Mouse (Mus musculus) T-helper 1 cell (primary cell): Measurements from ENCODE around the gene Arhgef7.

Source experiments
- in situ Hi-C: fragments of 300-600 bp; cut with MboI, MseI; formaldehyde crosslinking; loops from one replicate; pipeline ENCODE4 v1.15.1; 2025; ENCODE audit warnings: high pct_unique_total_duplicates

Gene Arhgef7

GRCm38 (mm10) chr8:11762048-11762447 is 34.5 kb downstream of the Arhgef7 start:
- in situ Hi-C loops = no loop called here

GRCm38 (mm10) chr8:11762821-11763220 is 35.3 kb downstream of the Arhgef7 start:
- in situ Hi-C loops = no loop called here

- in situ Hi-C loops = no loop called here
Measured at GRCm38 (mm10) chr8:11767213-11767840, 39.8 kb downstream of the Arhgef7 start.

- in situ Hi-C loops = no loop called here
Measured at GRCm38 (mm10) chr8:11770001-11770400, 42.5 kb downstream of the Arhgef7 start.

- in situ Hi-C loops = no loop called here
Measured at GRCm38 (mm10) chr8:11770521-11771080, 43.1 kb downstream of the Arhgef7 start.

GRCm38 (mm10) chr8:11771608-11772007 is 44.1 kb downstream of the Arhgef7 start:
- in situ Hi-C loops = no loop called here

GRCm38 (mm10) chr8:11774195-11775076 is 46.9 kb downstream of the Arhgef7 start:
- in situ Hi-C loops = no loop called here

GRCm38 (mm10) chr8:11775889-11776288 is 48.4 kb downstream of the Arhgef7 start:
- in situ Hi-C loops = no loop called here

GRCm38 (mm10) chr8:11776451-11777180 is 49.1 kb downstream of the Arhgef7 start:
- in situ Hi-C loops = no loop called here

- in situ Hi-C loops = no loop called here
Measured at GRCm38 (mm10) chr8:11777201-11777600, 49.7 kb downstream of the Arhgef7 start.

GRCm38 (mm10) chr8:11778646-11779433 is 51.3 kb downstream of the Arhgef7 start:
- in situ Hi-C loops = no loop called here

- in situ Hi-C loops = no loop called here
Measured at GRCm38 (mm10) chr8:11779844-11780634, 52.5 kb downstream of the Arhgef7 start.

GRCm38 (mm10) chr8:11780641-11781040 is 53.1 kb downstream of the Arhgef7 start:
- in situ Hi-C loops = no loop called here

- in situ Hi-C loops = no loop called here
Measured at GRCm38 (mm10) chr8:11782607-11783006, 55.1 kb downstream of the Arhgef7 start.

GRCm38 (mm10) chr8:11783861-11784594 is 56.5 kb downstream of the Arhgef7 start:
- in situ Hi-C loops = no loop called here

- in situ Hi-C loops = no loop called here
Measured at GRCm38 (mm10) chr8:11785121-11785520, 57.6 kb downstream of the Arhgef7 start.

- in situ Hi-C loops = no loop called here
Measured at GRCm38 (mm10) chr8:11785539-11786046, 58.1 kb downstream of the Arhgef7 start.

- in situ Hi-C loops = no loop called here
Measured at GRCm38 (mm10) chr8:11788252-11788651, 60.7 kb downstream of the Arhgef7 start.

GRCm38 (mm10) chr8:11789168-11789567 is 61.6 kb downstream of the Arhgef7 start:
- in situ Hi-C loops = no loop called here
